Mouse (Mus musculus): Measurements from ENCODE around the gene Farp1. TPM values are rescaled to one million over a fixed set of nuclear protein-coding genes. Genes with fewer than 3 reads are reported as not detected.
A peak's percentile ranks its signal among the peaks of the same experiment; 100 is the strongest.

Gene Farp1
- total RNA-seq, 1 experiment from 2014 or later, result 0.50 TPM

DNA sequence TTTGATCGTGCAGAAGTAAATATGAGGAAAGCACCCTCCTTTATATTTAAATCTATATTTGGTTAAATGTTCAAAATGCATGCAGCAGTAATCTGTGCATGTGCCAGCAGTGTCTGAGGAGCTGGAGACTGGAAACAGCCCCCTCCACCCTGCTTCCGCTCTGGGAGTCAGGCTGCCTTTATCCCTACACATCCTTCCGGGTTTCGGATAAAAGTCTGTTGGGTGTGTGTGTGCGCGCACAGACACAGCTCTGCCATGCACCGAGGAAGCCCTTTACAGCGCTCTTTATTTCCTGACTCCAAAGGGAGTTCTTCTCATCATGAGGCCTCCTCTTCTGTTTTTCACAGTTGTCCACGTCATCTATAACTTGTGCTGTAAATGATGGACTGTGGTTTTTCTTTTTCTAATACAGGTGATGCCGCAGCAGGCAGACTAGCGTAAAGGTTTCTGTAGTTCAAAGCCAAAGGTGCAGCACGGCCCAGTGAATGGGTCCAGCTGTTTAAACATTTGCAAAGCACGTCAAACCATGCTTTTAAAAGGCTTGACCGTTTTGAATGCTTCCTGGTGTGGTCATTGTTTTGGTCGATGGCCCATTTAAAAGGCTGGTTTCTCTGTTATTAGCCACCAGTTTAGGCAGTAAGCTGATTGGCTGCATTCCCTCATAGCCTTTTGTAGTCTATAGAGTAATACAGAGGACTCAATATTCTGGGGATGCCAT is 172.6 kb downstream of the Farp1 start:
- no peak for ATAC-seq (replicated peaks; ENCODE audit: low read depth, poor library complexity, severe bottlenecking)

DNA sequence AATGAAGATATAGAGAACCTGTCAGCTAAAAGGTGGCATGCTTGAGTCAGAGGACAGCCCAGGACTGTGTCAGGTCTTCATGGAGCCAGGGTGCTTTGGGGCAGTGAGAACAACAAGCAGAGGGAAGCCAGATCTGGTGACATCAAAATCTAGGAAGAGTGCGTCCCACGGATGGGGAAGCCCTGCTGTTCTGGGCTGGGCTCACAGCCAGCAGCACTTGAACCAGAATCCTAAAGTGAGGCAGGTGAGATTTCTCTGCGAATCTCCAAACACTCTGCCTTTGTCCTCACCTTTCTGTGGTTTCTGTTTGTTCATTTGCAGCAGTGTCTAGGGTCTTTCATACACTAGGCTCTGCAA is 173.1 kb downstream of the Farp1 start:
- ATAC-seq (replicated peaks; ENCODE audit: low read depth, poor library complexity, severe bottlenecking), result no peak

DNA sequence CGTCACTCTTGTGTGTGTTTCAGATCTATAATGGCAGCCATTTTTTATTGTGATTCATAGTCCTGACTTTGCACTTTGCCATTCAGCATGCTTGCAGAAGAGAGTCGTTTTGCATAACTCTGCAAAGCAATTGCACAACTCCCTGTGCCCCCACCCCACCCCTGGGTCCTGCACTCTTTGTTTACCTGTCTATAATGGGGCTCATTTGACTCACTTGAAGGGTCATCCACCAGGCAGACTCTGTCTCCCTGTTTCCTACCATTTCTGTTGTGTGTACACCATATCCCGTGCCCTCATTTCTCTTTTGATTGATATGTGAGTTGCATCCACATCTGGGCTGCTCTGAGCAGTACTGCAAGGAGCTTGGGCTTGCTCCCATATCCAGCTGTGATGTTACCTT is 175.3 kb downstream of the Farp1 start:
- ATAC-seq (replicated peaks; ENCODE audit: low read depth, poor library complexity, severe bottlenecking), result no peak

DNA sequence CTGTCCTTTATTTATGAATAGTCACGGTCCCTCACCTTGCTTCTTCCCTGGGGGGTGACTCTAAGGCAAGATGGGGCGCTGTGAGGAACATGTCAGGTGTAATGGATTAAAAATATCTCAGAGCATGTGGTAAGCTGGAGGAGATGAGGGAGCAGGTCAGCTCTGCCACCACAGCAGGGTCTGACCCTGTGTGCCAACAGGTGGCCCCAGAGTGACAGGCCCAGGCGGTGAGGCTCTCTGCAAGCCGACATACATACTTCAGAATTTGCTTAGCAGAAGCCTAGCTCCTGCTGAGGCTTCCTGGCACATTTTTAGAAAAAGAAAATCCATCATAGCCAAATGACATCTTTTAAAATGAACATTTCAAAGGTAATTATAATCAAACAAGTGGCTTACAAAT is 178.7 kb downstream of the Farp1 start:
- no peak for ATAC-seq (replicated peaks; ENCODE audit: low read depth, poor library complexity, severe bottlenecking)

DNA sequence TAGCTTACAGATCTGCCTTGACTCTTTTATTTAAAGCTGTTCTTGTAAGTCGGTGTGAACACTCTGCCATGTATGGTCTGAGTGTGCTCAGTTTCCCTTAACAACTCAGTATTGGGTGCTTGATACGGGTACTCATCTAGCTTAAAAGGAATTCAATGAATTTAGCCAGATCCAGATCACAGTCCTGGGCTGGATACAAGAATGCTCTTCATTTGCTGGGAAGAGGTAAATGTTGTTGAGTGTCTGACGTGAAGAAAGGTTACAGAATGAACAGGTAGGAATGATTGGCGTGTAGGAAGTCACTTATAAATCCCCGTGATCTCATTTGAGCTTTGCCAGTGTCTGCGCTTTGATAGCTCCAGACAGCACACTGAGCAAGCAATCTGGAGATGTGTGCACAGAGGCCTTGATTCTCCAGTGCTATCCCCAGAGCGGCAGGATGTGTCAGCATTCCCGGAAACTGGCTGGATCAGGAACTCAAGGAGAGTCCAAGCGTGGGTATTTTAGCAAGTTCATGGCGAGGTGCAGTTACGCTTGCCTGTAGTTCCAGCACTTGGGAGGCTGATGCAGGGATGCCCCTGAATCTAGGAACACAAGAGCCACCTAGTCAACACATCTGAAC is 179.7 kb downstream of the Farp1 start:
- no peak for ATAC-seq (replicated peaks; ENCODE audit: low read depth, poor library complexity, severe bottlenecking)

DNA sequence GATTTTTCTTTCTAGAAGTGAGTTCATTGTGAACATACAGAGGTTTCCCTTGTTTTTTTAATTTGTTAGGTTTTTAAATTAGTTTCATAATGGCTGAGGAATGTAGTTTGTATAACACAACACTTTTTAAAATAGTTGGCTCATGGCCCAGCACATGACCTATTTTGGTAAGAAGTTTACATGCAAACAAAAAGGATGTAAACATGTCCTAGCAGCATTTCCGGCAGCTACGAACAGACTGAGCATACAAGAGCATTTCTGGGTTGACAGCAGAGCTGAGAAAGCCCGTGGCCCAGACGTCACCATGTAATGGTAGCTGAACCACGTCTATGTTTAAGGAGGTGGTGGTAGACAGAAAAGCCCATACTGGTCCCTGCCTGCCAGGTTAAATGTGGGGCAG is 180.8 kb downstream of the Farp1 start:
- no peak for ATAC-seq (replicated peaks; ENCODE audit: low read depth, poor library complexity, severe bottlenecking)

DNA sequence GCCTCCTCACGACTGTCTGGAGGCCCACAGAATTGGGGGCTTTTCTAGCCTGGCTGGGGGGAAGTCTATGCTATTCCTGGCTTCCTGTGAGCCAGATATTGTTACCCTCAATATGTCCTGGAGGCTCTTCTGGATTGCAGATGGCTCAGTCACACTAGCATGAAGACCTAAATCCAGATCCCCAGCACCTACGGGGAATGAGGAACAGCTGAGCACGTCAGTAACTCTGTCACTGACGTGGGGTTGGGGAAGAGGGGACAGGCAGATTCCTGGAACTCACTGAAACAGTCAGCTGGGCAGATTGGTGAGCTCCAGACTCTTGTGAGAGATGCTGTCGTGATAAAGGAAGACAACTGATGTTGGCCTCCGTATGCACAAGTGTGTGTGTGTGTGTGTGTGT is 181.7 kb downstream of the Farp1 start:
- no peak for ATAC-seq (replicated peaks; ENCODE audit: low read depth, poor library complexity, severe bottlenecking)

DNA sequence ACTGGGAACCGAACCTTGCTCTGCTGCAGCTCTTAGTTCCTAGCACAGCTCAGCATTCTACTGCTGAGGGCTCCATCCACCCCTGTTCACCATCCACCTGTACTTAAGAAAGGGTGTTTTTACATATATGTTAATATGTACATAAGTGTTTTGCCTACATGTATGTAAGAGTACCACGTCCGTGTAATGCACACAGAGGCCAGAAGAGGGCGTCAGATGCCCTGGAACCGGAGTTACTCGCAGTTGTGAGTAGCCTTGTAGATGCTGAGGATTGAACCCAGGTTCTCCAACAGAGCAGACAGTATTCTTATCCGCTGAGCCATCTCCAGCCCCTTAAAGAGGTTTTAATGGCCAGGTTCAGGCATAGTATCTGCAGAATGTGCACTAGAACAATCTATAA is 183.6 kb downstream of the Farp1 start:
- 0 out of 2 replicates have a peak, but pooled peaks have one; percentile 38 for ATAC-seq (replicated peaks; ENCODE audit: low read depth, poor library complexity, severe bottlenecking)

DNA sequence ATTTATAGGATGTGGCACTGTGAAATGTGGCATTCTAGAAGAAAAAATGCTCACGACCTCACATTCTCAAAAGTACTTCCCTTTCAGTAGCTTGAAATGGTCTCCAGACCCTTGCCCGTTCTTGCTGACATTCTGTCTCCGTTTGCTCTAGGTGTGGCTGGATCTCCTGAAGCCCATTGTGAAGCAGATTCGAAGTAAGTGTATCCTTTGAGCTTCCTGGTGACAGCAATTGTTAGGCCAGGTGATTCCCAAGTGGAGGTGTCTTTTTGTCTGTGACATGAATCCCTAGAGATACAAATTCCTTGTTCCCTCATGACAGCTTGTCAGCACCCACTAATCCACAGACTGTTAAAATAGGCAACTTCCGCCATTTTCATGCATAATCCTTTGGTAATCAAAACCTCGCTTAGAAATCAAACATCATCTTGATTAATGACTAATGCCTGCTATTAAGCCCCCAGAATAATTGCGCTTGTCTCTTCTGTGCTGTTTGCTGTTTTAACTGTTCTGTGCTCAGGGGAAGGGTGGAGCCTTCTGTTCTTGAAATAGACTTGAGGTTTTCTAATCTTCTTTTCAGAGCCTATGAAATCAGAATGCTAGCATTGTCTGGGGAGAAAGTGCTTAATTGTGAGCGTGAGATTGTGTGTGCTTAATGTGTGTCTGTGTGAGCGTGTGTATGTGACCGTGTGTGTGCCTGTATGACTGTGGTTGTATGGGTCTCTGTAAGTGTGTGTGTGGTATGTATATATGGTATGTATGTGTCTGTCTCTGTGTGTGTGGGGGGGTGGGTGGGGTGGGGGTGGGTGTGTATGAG is 184.4 kb downstream of the Farp1 start:
- no peak for ATAC-seq (replicated peaks; ENCODE audit: low read depth, poor library complexity, severe bottlenecking)

DNA sequence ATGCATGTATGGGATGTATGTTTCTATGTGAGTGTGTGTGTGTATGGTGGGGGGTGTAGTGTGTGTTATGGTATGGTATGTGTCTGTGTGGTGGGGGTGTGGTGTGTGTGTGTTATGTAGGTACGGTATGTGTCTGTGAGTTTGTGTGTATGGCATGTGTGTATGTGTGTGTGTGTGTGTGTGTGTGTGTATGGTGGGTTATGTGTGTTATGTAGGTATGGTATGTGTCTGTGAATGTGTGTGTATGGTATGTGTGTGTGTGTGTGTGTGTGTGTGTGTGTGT is 185.0 kb downstream of the Farp1 start:
- ATAC-seq (replicated peaks; ENCODE audit: low read depth, poor library complexity, severe bottlenecking), result no peak

DNA sequence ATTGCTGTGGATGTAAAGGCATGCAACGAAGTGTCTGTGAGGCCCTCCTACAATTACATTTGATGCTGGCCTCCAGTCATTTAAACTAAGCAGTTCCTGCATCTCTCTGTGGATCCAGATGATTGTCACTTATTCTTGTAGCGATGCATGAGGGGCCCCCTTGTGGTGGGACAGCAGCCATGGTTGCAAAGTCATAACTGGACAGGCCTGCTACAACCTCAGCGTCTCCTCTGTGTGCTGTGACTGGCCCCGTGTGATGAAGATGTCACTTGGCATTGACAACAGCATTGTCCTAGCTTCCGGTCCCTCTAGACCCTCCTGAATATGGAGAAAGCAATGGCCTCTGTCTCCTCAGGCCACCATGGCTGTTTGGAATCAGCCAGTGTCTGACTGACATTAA is 185.7 kb downstream of the Farp1 start:
- peak; percentile 59; the same call in 1 of the 2 replicates for ATAC-seq (replicated peaks; ENCODE audit: low read depth, poor library complexity, severe bottlenecking)

DNA sequence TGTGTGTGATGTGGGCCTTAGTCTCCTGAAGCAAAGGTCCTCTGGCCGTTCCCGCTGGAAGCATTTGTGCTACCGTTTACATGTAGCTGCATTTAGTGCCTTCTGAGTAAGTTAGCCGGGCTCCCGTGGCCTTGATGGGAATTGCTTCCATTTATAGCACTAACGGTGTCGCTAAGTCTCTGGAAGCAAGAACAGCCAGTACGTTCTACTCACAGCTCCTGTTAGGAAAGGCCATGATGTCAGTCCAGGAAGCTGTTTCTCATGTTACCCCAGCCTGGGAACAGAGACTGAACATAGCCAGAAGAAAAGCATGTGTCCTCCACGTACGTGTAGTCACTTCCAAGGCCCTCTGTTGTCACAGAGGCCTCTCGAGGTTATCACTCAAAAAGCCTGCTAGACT is 190.8 kb downstream of the Farp1 start:
- no peak for ATAC-seq (replicated peaks; ENCODE audit: low read depth, poor library complexity, severe bottlenecking)

DNA sequence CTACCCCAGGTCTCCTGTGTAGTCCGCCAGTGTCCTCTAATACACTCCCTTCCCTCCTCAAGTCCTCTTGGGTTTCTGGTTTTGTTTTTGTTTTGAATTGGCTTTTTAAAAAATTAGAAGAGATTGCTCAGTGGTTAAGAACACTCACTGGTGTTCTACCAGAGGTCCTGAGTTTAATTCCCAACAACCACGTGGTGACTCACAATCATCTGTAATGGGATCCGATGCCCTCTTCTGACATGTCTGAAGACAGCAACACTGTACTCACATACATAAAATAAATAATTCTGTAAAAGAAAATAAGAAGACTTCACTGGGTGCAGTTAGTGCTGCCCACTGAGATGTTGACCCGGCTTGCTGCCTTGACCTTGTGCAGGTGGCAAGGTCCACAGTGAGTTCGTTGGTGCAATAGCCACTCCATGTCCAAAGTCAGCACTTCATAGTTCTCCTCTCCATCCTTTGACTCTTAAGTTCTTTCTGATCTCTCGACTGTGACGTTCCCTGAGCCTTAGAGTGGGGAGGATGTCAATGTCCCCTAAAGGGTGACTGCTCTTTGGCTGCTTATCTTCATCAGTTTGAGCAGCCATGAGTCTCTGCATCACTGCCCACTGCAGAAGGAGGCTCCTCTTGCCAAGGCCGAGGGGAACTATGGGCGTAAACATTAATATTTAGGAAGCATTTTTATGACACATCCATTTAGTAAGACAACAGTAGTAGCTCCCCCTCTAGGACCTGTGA is 194.2 kb downstream of the Farp1 start:
- no peak for ATAC-seq (replicated peaks; ENCODE audit: low read depth, poor library complexity, severe bottlenecking)

DNA sequence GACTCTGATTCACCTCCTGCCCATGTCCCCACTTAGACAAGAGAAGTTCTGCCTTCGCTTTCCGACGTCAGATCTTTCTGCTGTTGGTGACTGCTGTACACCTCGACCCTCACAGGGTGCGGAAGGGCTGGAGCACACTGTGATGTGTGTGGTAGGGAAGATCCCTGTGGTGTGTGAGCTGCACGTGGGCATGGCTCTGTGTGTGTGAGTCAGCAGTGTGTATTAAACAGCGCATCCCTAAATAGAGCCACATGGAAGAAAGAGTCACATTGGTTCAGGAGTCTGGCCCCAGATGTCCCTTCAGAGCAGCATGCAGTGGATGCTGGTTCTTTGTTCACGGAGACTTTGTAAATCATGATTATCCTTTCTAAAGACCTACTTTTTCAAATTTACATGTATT is 196.2 kb downstream of the Farp1 start:
- ATAC-seq (replicated peaks; ENCODE audit: low read depth, poor library complexity, severe bottlenecking), result no peak

DNA sequence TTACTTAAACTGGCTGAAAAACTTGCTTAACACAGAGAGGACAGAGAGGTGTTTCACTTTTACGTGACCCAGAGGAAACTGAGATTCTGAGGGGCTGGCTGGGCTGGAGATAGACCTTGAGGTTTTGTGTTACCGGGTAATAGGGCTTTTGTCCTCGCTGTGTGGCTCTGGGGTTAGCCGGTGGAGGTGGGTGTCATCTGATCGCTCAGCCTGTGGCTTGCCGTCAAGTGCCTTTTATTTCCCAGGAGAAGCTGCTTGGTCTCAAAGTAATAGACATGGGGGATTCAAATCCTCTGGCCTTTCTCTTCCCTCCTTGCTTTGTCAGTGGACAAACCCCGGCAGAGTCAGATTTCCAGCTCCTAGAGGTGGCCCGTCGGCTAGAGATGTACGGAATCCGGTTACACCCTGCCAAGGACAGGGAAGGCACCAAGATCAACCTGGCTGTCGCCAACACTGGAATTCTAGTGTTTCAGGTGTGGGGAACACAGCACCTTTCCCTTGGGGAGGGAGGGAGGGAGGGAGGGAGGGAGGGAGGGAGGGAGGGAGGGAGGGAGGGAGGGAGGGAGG is 199.8 kb downstream of the Farp1 start:
- no peak for ATAC-seq (replicated peaks; ENCODE audit: low read depth, poor library complexity, severe bottlenecking)

DNA sequence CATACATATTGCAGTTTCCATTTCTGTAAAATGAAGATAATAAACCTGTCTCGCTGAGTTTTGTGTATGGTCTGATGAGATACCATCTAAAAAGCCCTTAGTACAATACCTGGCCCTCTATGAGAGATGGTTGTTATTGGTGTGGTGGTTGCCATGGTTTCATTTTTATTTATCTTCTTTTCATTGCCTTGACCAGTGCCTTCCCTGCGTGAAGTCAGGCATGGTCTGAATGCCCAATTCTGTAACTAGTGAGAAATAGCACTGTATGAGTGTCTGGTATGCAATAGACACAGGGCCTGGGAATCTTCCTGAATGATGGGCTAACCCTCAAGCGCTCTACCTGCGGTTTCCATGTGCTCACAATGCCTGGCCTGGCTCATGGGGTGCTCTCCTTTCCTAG is 201.7 kb downstream of the Farp1 start:
- ATAC-seq (replicated peaks; ENCODE audit: low read depth, poor library complexity, severe bottlenecking), result no peak

DNA sequence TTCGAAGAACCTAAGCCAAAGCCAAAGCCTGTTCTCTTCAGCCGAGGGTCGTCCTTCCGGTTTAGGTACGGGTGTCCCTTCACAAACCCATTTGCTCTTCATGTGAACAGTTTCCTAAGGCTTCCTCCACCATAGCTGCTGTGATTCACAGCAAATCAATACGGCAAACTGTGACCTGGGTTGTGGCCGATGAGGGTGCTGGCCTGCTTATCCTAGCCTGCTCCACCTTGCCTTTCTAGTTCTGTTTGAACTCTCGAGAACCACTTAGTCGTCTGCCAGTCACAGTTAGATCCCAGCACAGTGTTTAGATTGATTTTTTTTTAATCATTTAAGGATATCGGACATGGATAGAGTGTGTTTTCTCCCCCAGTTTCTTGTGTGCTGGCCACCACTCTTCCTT is 203.7 kb downstream of the Farp1 start:
- no peak for ATAC-seq (replicated peaks; ENCODE audit: low read depth, poor library complexity, severe bottlenecking)

DNA sequence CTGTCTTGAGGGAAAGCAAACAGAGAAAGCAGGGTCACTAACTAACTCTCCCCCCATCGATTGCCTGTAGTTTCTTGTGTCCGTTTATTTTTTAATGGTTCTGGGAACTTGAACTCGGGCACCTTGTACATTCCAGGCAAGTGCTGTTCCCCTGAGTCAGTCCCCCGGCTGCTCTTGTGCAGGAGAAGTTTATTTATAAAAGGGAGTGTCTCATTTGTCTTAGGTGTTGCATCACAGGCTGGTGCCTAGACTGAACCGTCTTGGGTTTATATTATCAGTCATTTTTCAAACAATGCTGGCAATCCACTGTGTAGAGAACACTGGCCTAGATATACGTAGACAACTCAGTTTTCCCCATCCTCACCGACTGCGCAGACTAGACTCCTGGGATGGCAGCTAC is 204.4 kb downstream of the Farp1 start:
- no peak for ATAC-seq (replicated peaks; ENCODE audit: low read depth, poor library complexity, severe bottlenecking)

DNA sequence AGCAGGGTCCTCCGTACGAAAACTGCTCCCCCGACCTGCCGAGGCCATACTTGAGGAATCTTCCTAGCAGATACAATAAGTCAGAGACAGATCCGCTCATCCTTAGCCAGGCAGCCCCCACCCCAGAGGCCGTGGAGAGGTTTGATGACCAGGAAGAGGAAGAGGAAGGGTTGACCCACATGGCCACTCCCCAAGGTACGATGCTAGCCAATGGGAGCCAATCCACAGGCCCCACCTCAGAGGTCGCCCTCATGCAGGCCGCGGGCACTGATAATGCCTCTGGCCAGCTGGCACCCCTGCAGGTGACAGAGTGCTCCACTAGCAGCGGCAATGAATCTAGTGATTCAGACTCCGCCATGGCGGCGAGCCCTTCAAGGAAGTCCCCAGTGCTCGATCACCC is 209.1 kb downstream of the Farp1 start:
- ATAC-seq (replicated peaks; ENCODE audit: low read depth, poor library complexity, severe bottlenecking), result no peak

DNA sequence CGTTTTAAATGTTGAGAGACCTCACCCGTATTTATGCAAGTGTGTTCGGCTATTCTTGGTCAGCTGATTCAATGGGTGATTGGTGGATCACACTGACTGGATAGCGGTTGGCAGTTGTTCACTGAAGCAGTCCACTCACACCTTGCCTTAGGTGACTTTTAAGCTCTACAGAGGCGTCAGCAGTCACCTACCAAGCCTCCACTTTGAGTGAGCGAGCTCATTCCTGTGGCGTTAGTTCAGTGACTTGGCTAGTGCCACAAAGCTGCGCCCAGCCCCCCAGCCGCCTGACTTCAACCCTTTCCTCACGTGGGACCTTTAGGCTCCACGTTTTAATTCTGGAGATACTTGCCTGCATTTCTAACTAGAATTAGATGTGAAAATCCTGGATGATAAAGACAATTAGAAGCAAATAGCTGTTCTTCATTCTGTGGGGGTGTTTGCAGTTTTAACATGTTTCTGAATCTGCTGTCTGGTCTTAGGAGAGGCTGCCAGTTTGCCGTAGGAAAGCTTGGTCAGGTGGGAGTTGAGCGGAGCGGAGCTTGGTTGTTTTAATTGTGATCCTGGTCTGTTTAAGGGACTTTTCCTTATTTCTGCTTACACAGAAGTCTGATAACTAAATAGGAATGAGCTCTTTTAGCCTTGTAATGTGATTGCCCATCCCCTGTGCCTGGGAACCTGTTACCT is 211.2 kb downstream of the Farp1 start:
- ATAC-seq (replicated peaks; ENCODE audit: low read depth, poor library complexity, severe bottlenecking), result no peak
